8 mouse cellular contexts compared by ENCODE assay signal in the genomic region with DNA sequence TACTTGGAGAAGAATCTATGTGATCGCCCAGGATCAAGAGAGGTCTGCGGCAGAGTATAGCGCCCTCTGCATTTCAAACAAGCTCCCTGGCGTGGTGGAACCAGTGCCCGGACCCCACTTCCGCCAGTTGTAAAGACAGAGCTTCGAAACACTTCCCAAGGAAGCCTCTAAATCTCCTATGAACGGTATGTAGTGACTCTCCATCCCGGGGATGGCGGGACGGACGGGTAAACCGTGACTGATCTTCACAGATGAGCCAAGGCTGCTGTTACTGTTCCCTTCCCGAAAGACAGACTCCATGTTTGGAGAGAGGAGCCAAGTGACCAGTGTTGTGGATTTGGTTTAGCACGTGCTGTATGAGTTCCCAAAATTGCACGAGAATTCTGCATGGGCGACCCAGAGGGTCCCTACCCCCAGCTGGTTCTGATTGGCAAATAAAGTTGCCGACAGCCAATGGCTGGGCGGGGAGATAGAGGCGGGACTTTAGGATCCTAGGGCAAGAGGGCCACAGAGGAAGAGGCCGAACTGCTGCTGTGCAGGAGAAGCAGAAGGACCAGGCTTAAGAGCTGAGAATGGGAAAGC. TPM values are rescaled to one million over a fixed set of nuclear protein-coding genes. Genes with fewer than 3 reads are reported as not detected.
DNase-seq lines count a peak whose midpoint lies in the region; ATAC-seq and TF ChIP-seq lines count a peak whose summit lies in the region.

No protein-coding gene starts in this region.

- H3K27me3 ChIP-seq in spleen, adult 2 months (ENCODE audit: control insufficient read depth, insufficient read depth, low read length) = no peaks in the 10 kb centered on the region
- no peaks in the 10 kb centered on the region for H3K27me3 ChIP-seq in liver, embryonic 15.5 days

- H3K9me3 ChIP-seq in liver, embryonic 15.5 days (replicated peaks) = no peaks in the 10 kb centered on the region

- WGBS in spleen, adult 2 months = 13% methylated on average over 21 of the region's 21 CpGs
- WGBS in liver, embryonic 15.5 days (ENCODE audit: insufficient replicate concordance) = 6% methylated on average over 21 of the region's 21 CpGs

- no peak for TF ChIP-seq POLR2A in spleen, adult 2 months (IDR thresholded peaks at IDR 0.05; ENCODE audit: low read depth, low read length)

- peak; percentile 79 for ATAC-seq in inflammation-experienced regulatory T-cells, adult 6 months
- ATAC-seq in liver, embryonic 15.5 days (ENCODE audit: insufficient read depth) = peak; percentile 73

- no peaks in the 10 kb centered on the region for H3K36me3 ChIP-seq in spleen, adult 2 months (ENCODE audit: control insufficient read depth, insufficient read depth, low read length)
- H3K36me3 ChIP-seq in liver, embryonic 15.5 days (replicated peaks) = no peaks in the 10 kb centered on the region

- H3K9ac ChIP-seq in liver, embryonic 15.5 days = no peak overlapping the region

- H3K4me3 ChIP-seq in spleen, adult 2 months (ENCODE audit: extremely low read depth, insufficient read depth, insufficient read length) = peak overlapping the region; percentile 37; the same call in 1 of the 2 replicates
- H3K4me3 ChIP-seq in liver, embryonic 15.5 days (replicated peaks) = peak overlapping the region; percentile 49

- peak overlapping the region; percentile 77 for H3K4me2 ChIP-seq in liver, embryonic 15.5 days

- TF ChIP-seq CTCF in spleen, adult 2 months (IDR thresholded peaks at IDR 0.05; ENCODE audit: extremely low read depth, insufficient read depth, insufficient read length, insufficient replicate concordance) = no peak

- peaks cover 3% of the 10 kb centered on the region; the same call in 1 of the 2 replicates for H3K4me1 ChIP-seq in spleen, adult 2 months (ENCODE audit: control insufficient read depth, insufficient read depth, insufficient read length)
- peaks cover 11% of the 10 kb centered on the region for H3K4me1 ChIP-seq in liver, embryonic 15.5 days (replicated peaks)

- DNase-seq in spleen, adult 2 months (ENCODE audit: low read depth in 1 of 2, low spot score in 2 of 2) = peak in 1 of 2 experiments; percentile 17
- DNase-seq in spleen, postnatal 14 days (ENCODE audit: low spot score in 2 of 2) = no peak
- peak; percentile 28 to 46 for DNase-seq in cerebellum, postnatal 25 days
- peak; percentile 34 for DNase-seq in gastrocnemius, postnatal 25 days
- peak; percentile 10 to 20 for DNase-seq in natural killer cell, adult 2 months (ENCODE audit: low spot score in 2 of 2)
- no peak for DNase-seq in frontal cortex, adult 2 months (ENCODE audit: extremely low spot score in 1 of 2, low spot score in 1 of 2)

- no peak overlapping the region for H3K27ac ChIP-seq in spleen, adult 2 months (ENCODE audit: insufficient read depth, low read length)
- H3K27ac ChIP-seq in liver, embryonic 15.5 days (replicated peaks) = no peak overlapping the region

RNA-seq across cellular contexts. Expression of gene Gpatch1, which starts 48.7 kb away (rescaled TPM):
- 1.9 and 2.0 TPM in 2 replicates for polyA plus RNA-seq in spleen, adult 2 months (2012; rRNA removed)
- total RNA-seq in gastrocnemius, postnatal 25 days (2021) = 1 to 10 TPM; 4.2 to 5.2 TPM
- polyA plus RNA-seq in inflammation-experienced regulatory T-cells, adult 6 months (2017; shearing (Covaris generic)) = 10 to 100 TPM; 13.3 to 22.7 (median 21.2) TPM
- 5.6 and 5.7 TPM in 2 replicates for polyA plus RNA-seq in liver, embryonic 15.5 days (2015; fragmentation: Nextera tagmentation; extraction: Ambion mirVana)
- polyA plus RNA-seq in frontal cortex, adult 2 months (2012; rRNA removed) = 21.5 and 22.1 TPM in 2 replicates

RNA-seq across cellular contexts. Expression of gene Lrp3, which starts 54.2 kb away (rescaled TPM):
- polyA plus RNA-seq in spleen, adult 2 months (2012; rRNA removed) = 3.1 and 3.6 TPM in 2 replicates
- 1 to 10 TPM; 7.6 to 8.2 TPM for total RNA-seq in gastrocnemius, postnatal 25 days (2021)
- polyA plus RNA-seq in inflammation-experienced regulatory T-cells, adult 6 months (2017; shearing (Covaris generic)) = 1 to 10 TPM in 2 of 3 experiments, not detected in 1; 1.2 to 4.8 TPM
- polyA plus RNA-seq in liver, embryonic 15.5 days (2015; fragmentation: Nextera tagmentation; extraction: Ambion mirVana) = 0.40 and 0.50 TPM in 2 replicates
- polyA plus RNA-seq in frontal cortex, adult 2 months (2012; rRNA removed) = 53.7 and 57.4 TPM in 2 replicates

Comparison
In these comparisons a context has a peak if more than half of its experiments do, and no peak if none do; other contexts are left out.
1. DNase-seq: peak in cerebellum, postnatal 25 days (2 of 2), gastrocnemius, postnatal 25 days (single experiment) and natural killer cell, adult 2 months (2 of 2); none in spleen, postnatal 14 days (0 of 2) and frontal cortex, adult 2 months (0 of 2).